33 mouse cellular contexts compared by ENCODE assay signal in the genomic region with DNA sequence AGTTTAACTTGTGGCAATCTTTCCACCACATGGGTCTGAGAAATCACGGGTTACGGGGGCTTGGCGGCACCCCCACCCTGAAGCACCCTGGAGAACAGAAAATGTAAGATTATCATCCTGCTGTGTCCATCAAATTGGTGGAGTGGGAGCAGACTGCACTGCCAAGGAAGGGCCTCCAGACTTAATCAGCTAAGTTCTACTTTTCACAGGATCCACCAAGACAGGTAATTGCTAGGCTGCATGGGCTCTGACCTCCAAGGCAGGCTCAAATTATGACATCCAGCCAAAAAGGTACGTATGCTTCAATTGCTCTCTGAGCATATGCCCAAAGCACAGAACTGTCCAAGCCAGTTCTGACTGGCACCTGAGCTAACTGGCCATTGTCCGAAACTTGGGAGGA. TPM values are rescaled to one million over a fixed set of nuclear protein-coding genes. Genes with fewer than 3 reads are reported as not detected.
"Had no signal": no experiment of that assay in that cellular context is flagged by ENCODE, and none has a peak within 500 bp of the region (broad histone marks: within the 10 kb centered on the region; RNA-seq: fewer than 3 reads in every experiment).

No protein-coding gene starts in this region.

- ATAC-seq: hindbrain, embryonic 16.5 days; hindbrain, postnatal 0 days; inflammation-experienced regulatory T-cells, adult 6 months; intestine, embryonic 15.5 days; intestine, embryonic 16.5 days; intestine, postnatal 0 days had no signal

- H3K9me3 ChIP-seq: heart, embryonic 10.5 days; heart, embryonic 12.5 days; heart, embryonic 13.5 days; heart, embryonic 15.5 days; hindbrain, embryonic 10.5 days; hindbrain, embryonic 12.5 days; hindbrain, embryonic 13.5 days; hindbrain, embryonic 15.5 days; intestine, embryonic 15.5 days; kidney, embryonic 15.5 days had no signal

- H3K4me1 ChIP-seq: hindbrain, embryonic 10.5 days; hindbrain, embryonic 12.5 days; hindbrain, embryonic 13.5 days; hindbrain, embryonic 15.5 days; intestine, embryonic 15.5 days; kidney, embryonic 15.5 days had no signal

- H3K27me3 ChIP-seq: heart, embryonic 12.5 days; heart, embryonic 13.5 days; heart, embryonic 15.5 days; hindbrain, embryonic 12.5 days; hindbrain, embryonic 13.5 days; hindbrain, embryonic 15.5 days; intestine, embryonic 15.5 days; kidney, embryonic 15.5 days had no signal

- H3K27ac ChIP-seq: heart, embryonic 10.5 days; heart, embryonic 15.5 days; hindbrain, embryonic 10.5 days; hindbrain, embryonic 12.5 days; hindbrain, embryonic 13.5 days; hindbrain, embryonic 14.5 days; hindbrain, embryonic 15.5 days; hindbrain, postnatal 0 days; intestine, embryonic 15.5 days; left cerebral cortex, adult 2 months had no signal

- H3K4me3 ChIP-seq: heart, embryonic 10.5 days; heart, embryonic 12.5 days; heart, embryonic 13.5 days; heart, embryonic 15.5 days; hindbrain, embryonic 10.5 days; hindbrain, embryonic 12.5 days; hindbrain, embryonic 13.5 days; hindbrain, embryonic 15.5 days; intestine, embryonic 15.5 days; kidney, embryonic 15.5 days; left cerebral cortex, adult 2 months had no signal

- H3K9ac ChIP-seq: heart, embryonic 12.5 days; heart, embryonic 13.5 days; heart, embryonic 15.5 days; hindbrain, embryonic 12.5 days; hindbrain, embryonic 13.5 days; hindbrain, embryonic 14.5 days; hindbrain, embryonic 15.5 days; intestine, embryonic 15.5 days; kidney, embryonic 15.5 days had no signal

- DNase-seq: heart, postnatal 10 days; heart, postnatal 14 days; heart, postnatal 36 days; kidney, adult 11 months; kidney, adult 18-20 months; kidney, adult 2 months; kidney, adult 8-10 months; kidney, adult 9 months; kidney, postnatal 10 days; kidney, postnatal 14 days; kidney, postnatal 25 days; kidney, postnatal 36 days; kidney, postnatal 4 days; layer of hippocampus, adult 9-11 months; layer of hippocampus, postnatal 36 days had no signal

- H3K4me2 ChIP-seq: heart, embryonic 11.5 days; heart, embryonic 12.5 days; heart, embryonic 13.5 days; heart, embryonic 15.5 days; hindbrain, embryonic 12.5 days; hindbrain, embryonic 13.5 days; hindbrain, embryonic 14.5 days; hindbrain, embryonic 15.5 days; intestine, embryonic 15.5 days; kidney, embryonic 15.5 days had no signal

RNA-seq across cellular contexts. Expression of a gene that starts 25.0 kb away (rescaled TPM):
- polyA plus RNA-seq: inflammation-experienced regulatory T-cells, adult 6 months had no signal
